Mouse (Mus musculus): Measurements from ENCODE around the gene Tbc1d7. TPM values are rescaled to one million over a fixed set of nuclear protein-coding genes. Genes with fewer than 3 reads are reported as not detected.

Tbc1d7 gene
- polyA plus RNA-seq, 1 experiment, result 31.4 TPM

DNA sequence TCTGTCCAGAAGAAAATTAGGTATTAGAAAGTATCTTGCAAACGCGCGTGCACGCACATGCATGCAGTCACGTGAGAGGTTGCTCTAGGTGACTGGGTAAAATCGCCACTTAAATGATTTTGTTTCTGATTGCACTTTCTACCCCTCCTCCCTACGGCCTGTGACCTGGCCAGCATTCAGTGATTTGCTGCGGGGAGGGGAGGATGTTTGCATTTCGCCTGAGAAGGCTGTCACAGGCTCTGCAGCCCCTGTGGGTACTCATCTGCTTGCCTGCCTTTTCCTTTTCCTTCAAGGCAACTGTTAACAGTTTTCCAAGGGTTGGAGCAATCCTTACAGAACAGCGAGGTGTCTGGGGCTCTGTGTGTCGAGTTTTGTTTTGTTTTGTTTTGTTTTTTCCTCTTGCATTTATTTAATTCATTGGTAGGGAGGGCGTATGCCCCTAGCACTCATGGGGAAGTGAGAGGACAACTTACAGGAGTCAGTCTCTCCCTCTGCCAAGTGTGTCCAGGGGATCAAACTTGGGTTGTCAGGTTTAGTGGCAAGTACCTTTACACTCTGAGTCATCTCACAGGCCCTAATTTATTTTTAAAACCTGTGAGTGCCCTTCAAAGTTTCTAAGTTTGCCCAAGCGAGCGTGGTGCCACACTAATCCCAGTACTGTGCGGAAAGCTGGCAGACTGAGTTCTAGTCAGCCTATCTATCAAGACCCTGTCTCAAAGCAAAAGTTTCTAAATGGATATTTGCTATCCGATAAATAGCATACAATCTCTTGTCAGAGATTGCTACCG is 47.2 kb downstream of the Tbc1d7 start:
- Histone ChIP-seq H3K79me2 (ENCODE audit: control insufficient read depth, insufficient read depth) (no peaks in the 10 kb centered on the region), H3K27me3 (ENCODE audit: control insufficient read depth, insufficient read depth, insufficient read length) (peaks cover 11% of the 10 kb centered on the region), H3K36me3 (ENCODE audit: control insufficient read depth, insufficient read depth) (no peaks in the 10 kb centered on the region), H3K4me3 (no peak overlapping the region), H3ac (ENCODE audit: control insufficient read depth, insufficient read length) (no peak overlapping the region), H3K4me2 (ENCODE audit: low read depth) (no peak overlapping the region)
- TF ChIP-seq MYOG (IDR thresholded peaks at IDR 0.05; ENCODE audit: control insufficient read depth in 1 of 3, insufficient read depth in 1 of 3, insufficient read length in 2 of 3, low read depth in 2 of 3) (no peak), USF1 (IDR thresholded peaks at IDR 0.05; ENCODE audit: low read depth) (no peak), CEBPB (IDR thresholded peaks at IDR 0.05; ENCODE audit: insufficient read depth, poor library complexity, severe bottlenecking) (no peak), TCF12 (IDR thresholded peaks at IDR 0.05; ENCODE audit: insufficient read depth, poor library complexity, severe bottlenecking) (no peak), REST (IDR thresholded peaks at IDR 0.05; ENCODE audit: insufficient read depth, insufficient read length) (no peak), MYOD1 (IDR thresholded peaks at IDR 0.05; ENCODE audit: control insufficient read depth in 1 of 3, insufficient read length in 2 of 3, low read depth in 2 of 3) (no peak), POLR2AphosphoS2 (IDR thresholded peaks at IDR 0.05; ENCODE audit: insufficient read length, low read depth) (no peak), TCF3 (IDR thresholded peaks at IDR 0.05; ENCODE audit: insufficient read length, low read depth) (no peak), E2F4 (IDR thresholded peaks at IDR 0.05; ENCODE audit: insufficient read depth) (no peak)

DNA sequence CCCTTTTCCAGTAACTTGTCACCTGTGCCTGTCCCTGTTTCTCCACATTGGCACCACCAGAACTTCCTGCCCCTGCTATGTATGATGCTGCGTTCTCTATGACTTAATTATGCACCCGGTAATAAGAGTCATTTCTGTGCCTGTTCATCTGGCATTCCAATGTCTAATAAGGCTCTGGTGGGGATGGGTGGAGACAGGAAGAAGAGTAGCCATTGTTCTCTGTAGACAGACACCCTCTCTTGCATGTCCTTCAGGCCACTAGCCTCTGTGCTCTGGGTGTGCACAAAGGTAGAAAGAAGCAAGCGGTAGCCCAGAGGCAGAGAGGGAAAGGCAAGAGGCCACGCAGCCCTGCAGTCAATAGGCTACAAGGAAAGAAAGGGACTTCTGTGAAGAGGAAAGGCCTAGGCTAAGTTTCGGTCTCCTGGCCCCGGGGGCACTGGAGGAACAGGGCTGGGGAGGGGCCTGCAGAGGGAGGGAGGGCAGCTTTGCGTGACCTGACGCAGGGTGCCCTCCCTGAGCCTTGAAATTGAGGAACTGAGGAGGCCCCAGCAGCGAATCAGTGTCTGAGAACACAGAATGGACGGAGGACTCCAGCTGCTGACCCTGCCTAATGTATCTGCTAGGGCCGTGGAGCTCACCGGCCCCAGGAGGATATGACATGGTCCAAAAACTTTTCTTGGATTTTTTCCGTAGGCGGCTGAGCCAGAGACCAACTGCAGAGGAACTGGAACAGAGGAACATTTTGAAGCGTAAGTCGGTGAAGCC is 48.8 kb downstream of the Tbc1d7 start:
- Histone ChIP-seq H3K4me3 (no peak overlapping the region), H3K4me2 (ENCODE audit: low read depth) (no peak overlapping the region), H3K36me3 (ENCODE audit: control insufficient read depth, insufficient read depth) (no peaks in the 10 kb centered on the region), H3K27me3 (ENCODE audit: control insufficient read depth, insufficient read depth, insufficient read length) (peaks cover 15% of the 10 kb centered on the region), H3ac (ENCODE audit: control insufficient read depth, insufficient read length) (no peak overlapping the region), H3K79me2 (ENCODE audit: control insufficient read depth, insufficient read depth) (no peaks in the 10 kb centered on the region)
- TF ChIP-seq MYOD1 (IDR thresholded peaks at IDR 0.05; ENCODE audit: control insufficient read depth in 1 of 3, insufficient read length in 2 of 3, low read depth in 2 of 3) (no peak), TCF3 (IDR thresholded peaks at IDR 0.05; ENCODE audit: insufficient read length, low read depth) (no peak), POLR2AphosphoS2 (IDR thresholded peaks at IDR 0.05; ENCODE audit: insufficient read length, low read depth) (no peak), TCF12 (IDR thresholded peaks at IDR 0.05; ENCODE audit: insufficient read depth, poor library complexity, severe bottlenecking) (no peak), USF1 (IDR thresholded peaks at IDR 0.05; ENCODE audit: low read depth) (no peak), REST (IDR thresholded peaks at IDR 0.05; ENCODE audit: insufficient read depth, insufficient read length) (no peak), MAX (IDR thresholded peaks at IDR 0.05; ENCODE audit: low read depth) (no peak), E2F4 (IDR thresholded peaks at IDR 0.05; ENCODE audit: insufficient read depth) (no peak), MYOG (IDR thresholded peaks at IDR 0.05; ENCODE audit: control insufficient read depth in 1 of 3, insufficient read depth in 1 of 3, insufficient read length in 2 of 3, low read depth in 2 of 3) (no peak), CEBPB (IDR thresholded peaks at IDR 0.05; ENCODE audit: insufficient read depth, poor library complexity, severe bottlenecking) (no peak), SRF (IDR thresholded peaks at IDR 0.05; ENCODE audit: control insufficient read depth, insufficient read length, low read depth) (no peak), POLR2A (IDR thresholded peaks at IDR 0.05; ENCODE audit: insufficient read length, low read depth) (no peak)

GRCm38 (mm10) chr13:43113141-43113540 is 58.2 kb downstream of the Tbc1d7 start:
- no peak overlapping the region for H3K4me2 ChIP-seq (ENCODE audit: low read depth)
- peaks cover 19% of the 10 kb centered on the region for H3K27me3 ChIP-seq (ENCODE audit: control insufficient read depth, insufficient read depth, insufficient read length)
- no peak overlapping the region for H3ac ChIP-seq (ENCODE audit: control insufficient read depth, insufficient read length)
- TF ChIP-seq MYOG (IDR thresholded peaks at IDR 0.05; ENCODE audit: control insufficient read depth in 1 of 3, insufficient read depth in 1 of 3, insufficient read length in 2 of 3, low read depth in 2 of 3), result no peak
- H3K79me2 ChIP-seq (ENCODE audit: control insufficient read depth, insufficient read depth), result no peaks in the 10 kb centered on the region
- no peaks in the 10 kb centered on the region for H3K36me3 ChIP-seq (ENCODE audit: control insufficient read depth, insufficient read depth)
- no peak overlapping the region for H3K4me3 ChIP-seq

- Histone ChIP-seq H3K4me2 (ENCODE audit: low read depth) (no peak overlapping the region), H3ac (ENCODE audit: control insufficient read depth, insufficient read length) (no peak overlapping the region), H3K36me3 (ENCODE audit: control insufficient read depth, insufficient read depth) (no peaks in the 10 kb centered on the region), H3K27me3 (ENCODE audit: control insufficient read depth, insufficient read depth, insufficient read length) (peaks cover 15% of the 10 kb centered on the region), H3K4me3 (no peak overlapping the region), H3K79me2 (ENCODE audit: control insufficient read depth, insufficient read depth) (no peaks in the 10 kb centered on the region)
- TF ChIP-seq POLR2A (IDR thresholded peaks at IDR 0.05; ENCODE audit: insufficient read length, low read depth), result no peak
- no peak for TF ChIP-seq TCF3 (IDR thresholded peaks at IDR 0.05; ENCODE audit: insufficient read length, low read depth)
- no peak for TF ChIP-seq MYOG (IDR thresholded peaks at IDR 0.05; ENCODE audit: control insufficient read depth in 1 of 3, insufficient read depth in 1 of 3, insufficient read length in 2 of 3, low read depth in 2 of 3)
- TF ChIP-seq USF1 (IDR thresholded peaks at IDR 0.05; ENCODE audit: low read depth), result no peak
- TF ChIP-seq MAX (IDR thresholded peaks at IDR 0.05; ENCODE audit: low read depth), result no peak
- TF ChIP-seq MYOD1 (IDR thresholded peaks at IDR 0.05; ENCODE audit: control insufficient read depth in 1 of 3, insufficient read length in 2 of 3, low read depth in 2 of 3), result no peak
- no peak for TF ChIP-seq CEBPB (IDR thresholded peaks at IDR 0.05; ENCODE audit: insufficient read depth, poor library complexity, severe bottlenecking)
- TF ChIP-seq TCF12 (IDR thresholded peaks at IDR 0.05; ENCODE audit: insufficient read depth, poor library complexity, severe bottlenecking), result no peak
Measured at GRCm38 (mm10) chr13:43112707-43113106, 58.6 kb downstream of the Tbc1d7 start.

GRCm38 (mm10) chr13:43112280-43112679 is 59.0 kb downstream of the Tbc1d7 start:
- H3ac ChIP-seq (ENCODE audit: control insufficient read depth, insufficient read length), result no peak overlapping the region
- H3K79me2 ChIP-seq (ENCODE audit: control insufficient read depth, insufficient read depth), result no peaks in the 10 kb centered on the region
- H3K27me3 ChIP-seq (ENCODE audit: control insufficient read depth, insufficient read depth, insufficient read length), result peaks cover 15% of the 10 kb centered on the region
- H3K4me3 ChIP-seq, result no peak overlapping the region
- no peak for TF ChIP-seq MYOD1 (IDR thresholded peaks at IDR 0.05; ENCODE audit: control insufficient read depth in 1 of 3, insufficient read length in 2 of 3, low read depth in 2 of 3)
- no peak for TF ChIP-seq USF1 (IDR thresholded peaks at IDR 0.05; ENCODE audit: low read depth)
- TF ChIP-seq TCF12 (IDR thresholded peaks at IDR 0.05; ENCODE audit: insufficient read depth, poor library complexity, severe bottlenecking), result no peak
- no peak for TF ChIP-seq POLR2A (IDR thresholded peaks at IDR 0.05; ENCODE audit: insufficient read length, low read depth)
- TF ChIP-seq E2F4 (IDR thresholded peaks at IDR 0.05; ENCODE audit: insufficient read depth), result no peak
- TF ChIP-seq CEBPB (IDR thresholded peaks at IDR 0.05; ENCODE audit: insufficient read depth, poor library complexity, severe bottlenecking), result no peak
- no peak for TF ChIP-seq REST (IDR thresholded peaks at IDR 0.05; ENCODE audit: insufficient read depth, insufficient read length)
- no peak for TF ChIP-seq POLR2AphosphoS2 (IDR thresholded peaks at IDR 0.05; ENCODE audit: insufficient read length, low read depth)
- no peak for TF ChIP-seq MYOG (IDR thresholded peaks at IDR 0.05; ENCODE audit: control insufficient read depth in 1 of 3, insufficient read depth in 1 of 3, insufficient read length in 2 of 3, low read depth in 2 of 3)
- TF ChIP-seq MAX (IDR thresholded peaks at IDR 0.05; ENCODE audit: low read depth), result no peak
- no peak for TF ChIP-seq TCF3 (IDR thresholded peaks at IDR 0.05; ENCODE audit: insufficient read length, low read depth)
- TF ChIP-seq SRF (IDR thresholded peaks at IDR 0.05; ENCODE audit: control insufficient read depth, insufficient read length, low read depth), result no peak
- no peak overlapping the region for H3K4me2 ChIP-seq (ENCODE audit: low read depth)
- H3K36me3 ChIP-seq (ENCODE audit: control insufficient read depth, insufficient read depth), result no peaks in the 10 kb centered on the region
